Mouse (Mus musculus) olfactory bulb, adult 2 months (tissue): ENCODE data around the gene Atp8a2.

Source experiments
- CTCF ChIP-seq: fragments of 200-500 bp; IDR thresholded peaks from 2 replicates; pipeline ENCODE4 v1.5.1; 2012; ENCODE audit warnings: low read depth, mild to moderate bottlenecking, low read length, moderate library complexity; ENCODE audit not compliant: insufficient read depth
- POLR2A ChIP-seq: fragments of 200-500 bp; IDR thresholded peaks from 2 replicates; pipeline ENCODE4 v1.6.1; 2012; ENCODE audit warnings: mild to moderate bottlenecking, low read depth, low read length, moderate library complexity; ENCODE audit not compliant: insufficient read depth

- no peak for TF ChIP-seq CTCF
- TF ChIP-seq POLR2A, result no peak
Measured at GRCm38 (mm10) chr14:59876525-59876924, 320.5 kb downstream of the Atp8a2 start.
